ENCODE assay signal across 19 mouse cellular contexts in the genomic region with DNA sequence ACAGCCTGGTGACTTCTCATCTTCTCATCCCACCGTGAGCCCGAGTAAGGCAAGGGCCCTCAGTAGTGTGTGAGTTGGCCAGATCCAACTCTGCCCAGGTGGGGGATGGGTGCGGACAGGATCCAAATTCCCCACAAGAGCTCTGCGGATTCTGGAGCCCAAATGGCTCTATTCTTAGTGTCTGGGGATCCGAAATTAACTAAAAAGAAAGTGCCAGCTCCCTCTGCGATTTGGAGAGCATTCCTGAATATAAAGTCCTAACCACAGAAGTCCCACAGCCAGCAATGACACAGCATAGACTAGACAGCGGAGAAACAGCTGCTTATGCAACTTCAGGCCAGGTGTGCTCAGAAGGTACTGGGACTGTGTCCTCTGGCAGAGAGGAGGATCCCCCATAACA. TPM values are rescaled to one million over a fixed set of nuclear protein-coding genes. Genes with fewer than 3 reads are reported as not detected.
A peak's percentile ranks its signal among the peaks of the same experiment; 100 is the strongest.
DNase-seq lines count a peak whose midpoint lies in the region; ATAC-seq lines count a peak whose summit lies in the region.
"Had no signal": no experiment of that assay in that cellular context is flagged by ENCODE, and none has a peak within 500 bp of the region (broad histone marks: within the 10 kb centered on the region; RNA-seq: fewer than 3 reads in every experiment).

No protein-coding gene starts in this region.

- peak; percentile 65 for ATAC-seq in frontal cortex, adult (ENCODE audit: low TSS enrichment)
- ATAC-seq in activated CD4-positive, CD25-positive, alpha-beta regulatory T cell, adult 4 months: no peak

- peak; percentile 25 to 40 for DNase-seq in layer of hippocampus, postnatal 10 days (ENCODE audit: low spot score in 2 of 2)
- DNase-seq in layer of hippocampus, postnatal 36 days: no peak
- peak; percentile 39 to 81 for DNase-seq in left cerebral cortex, postnatal 25 days (ENCODE audit: low spot score in 2 of 2)
- peak; percentile 39 for DNase-seq in right cerebral cortex, postnatal 25 days
- DNase-seq in urinary bladder, adult 2 months (ENCODE audit: low spot score): no peak
- DNase-seq in spleen, adult 18-20 months: no peak
- DNase-seq: adrenal gland, postnatal 10 days; cerebellum, adult 2 months; cerebellum, postnatal 25 days; kidney, postnatal 36 days; liver, embryonic 13.5 days; lung, adult 2 months; lung, postnatal 4 days; midbrain, embryonic 14.5 days; retina, postnatal 1 day had no signal

- intact Hi-C loops in left cerebral cortex, postnatal 25 days (cut with DNase I): no loop called here

RNA-seq across cellular contexts. Expression of a gene that starts 52.2 kb away (rescaled TPM):
- total RNA-seq in layer of hippocampus, postnatal 10 days (2021): 10 to 100 TPM; 49.2 to 58.5 TPM
- 10 to 100 TPM; 36.1 to 40.8 TPM for total RNA-seq in layer of hippocampus, postnatal 36 days (2021)
- 10 to 100 TPM; 52.5 to 54.9 TPM for total RNA-seq in left cerebral cortex, postnatal 25 days (2021)
- not detected for polyA plus RNA-seq in activated CD4-positive, CD25-positive, alpha-beta regulatory T cell, adult 4 months (2017; shearing (Covaris generic))
- polyA plus RNA-seq in urinary bladder, adult 2 months (2012; rRNA removed): 20.4 and 39.0 TPM in 2 replicates
- total RNA-seq: G1E; megakaryocyte-erythroid progenitor cell, adult 5-6 weeks had no signal
- polyA plus RNA-seq: G1E had no signal

Comparison
In these comparisons a context has a peak if more than half of its experiments do, and no peak if none do; other contexts are left out.
1. DNase-seq: peak in layer of hippocampus, postnatal 10 days (2 of 2), left cerebral cortex, postnatal 25 days (2 of 2) and right cerebral cortex, postnatal 25 days (single experiment); none in layer of hippocampus, postnatal 36 days (0 of 2), urinary bladder, adult 2 months (single experiment) and spleen, adult 18-20 months (0 of 2).